Mouse (Mus musculus) spleen, adult 2 months (tissue): Measurements from ENCODE around the gene Fam25c. TPM values are rescaled to one million over a fixed set of nuclear protein-coding genes. Genes with fewer than 3 reads are reported as not detected.

Source experiments
- DNase-seq, 2 experiments: peaks; one replicate each; pipeline versions ENCODE4 v3.0.0 to v3.0.0-alpha.2; 2012 to 2021; ENCODE audit warnings: low spot score in 2 of 2, low read depth in 1 of 2
- H3K27ac ChIP-seq: fragments of 200-500 bp; 2 replicates; pipeline ENCODE4 v1.5.1; 2012; ENCODE audit warnings: low read length, inconsistent platforms; ENCODE audit not compliant: insufficient read depth
- H3K27me3 ChIP-seq: fragments of 200-500 bp; 2 replicates; pipeline ENCODE4 v1.6.1; 2012; ENCODE audit warnings: mild to moderate bottlenecking, moderate library complexity, low read length, inconsistent platforms; ENCODE audit not compliant: control insufficient read depth, insufficient read depth
- H3K36me3 ChIP-seq: fragments of 200-500 bp; 2 replicates; pipeline ENCODE4 v1.6.1; 2012; ENCODE audit warnings: mild to moderate bottlenecking, low read length, inconsistent platforms; ENCODE audit not compliant: control insufficient read depth, insufficient read depth
- H3K4me1 ChIP-seq: fragments of 200-500 bp; 2 replicates; pipeline ENCODE4 v1.6.1; 2011; ENCODE audit warnings: inconsistent platforms; ENCODE audit not compliant: control insufficient read depth, insufficient read depth, insufficient read length
- H3K4me3 ChIP-seq: fragments of 200-500 bp; 2 replicates; pipeline ENCODE4 v1.5.1; 2011; ENCODE audit warnings: mild to moderate bottlenecking, inconsistent platforms; ENCODE audit not compliant: insufficient read depth, insufficient read length; ENCODE audit errors: extremely low read depth
- CTCF ChIP-seq: fragments of 200-500 bp; IDR thresholded peaks from 2 replicates; pipeline ENCODE4 v1.5.1; 2011; ENCODE audit warnings: mild to moderate bottlenecking, inconsistent platforms; ENCODE audit not compliant: insufficient read depth, insufficient read length, insufficient replicate concordance; ENCODE audit errors: extremely low read depth
- POLR2A ChIP-seq: fragments of 200-500 bp; IDR thresholded peaks from 2 replicates; pipeline ENCODE4 v1.6.1; 2011; ENCODE audit warnings: low read depth, low read length, inconsistent platforms
- WGBS: fragments of 180-500 bp; shearing (Covaris S2); methylation state at CpG from one replicate; pipeline ENCODE4 v1.1.7; 2018; 5-methylcytosine and 5-hydroxymethylcytosine counted together
- polyA plus RNA-seq: library from polyadenylated mRNA; depleted of rRNA; stranded (reverse); fragments of >200 nt; gene quantifications from 2 replicates; pipeline ENCODE4 v1.2.3, GENCODE M21; 2012

Gene Fam25c
- polyA plus RNA-seq, 1 experiment = not detected

GRCm38 (mm10) chr14:34363490-34364253 lies 8.4 kb upstream of the Fam25c start:
- H3K27me3 ChIP-seq = 0 out of 2 replicates have a peak, but pooled peaks cover 3% of the 10 kb centered on the region
- H3K27ac ChIP-seq = 0 out of 2 replicates have a peak overlapping the region, but pooled peaks have one; percentile 26
- H3K36me3 ChIP-seq = no peaks in the 10 kb centered on the region
- 16% methylated on average over 32 of the region's 32 CpGs for WGBS
- H3K4me3 ChIP-seq = peak overlapping the region; percentile 36; the same call in 1 of the 2 replicates
- H3K4me1 ChIP-seq = no peaks in the 10 kb centered on the region
- TF ChIP-seq POLR2A (no peak), CTCF (no peak)
- no peak for DNase-seq

GRCm38 (mm10) chr14:34362726-34363445 lies 7.7 kb upstream of the Fam25c start:
- Histone ChIP-seq H3K36me3 (no peaks in the 10 kb centered on the region), H3K27ac (no peak overlapping the region), H3K4me3 (no peak overlapping the region), H3K4me1 (no peaks in the 10 kb centered on the region), H3K27me3 (0 out of 2 replicates have a peak, but pooled peaks cover 3% of the 10 kb centered on the region)
- peak; percentile 40; the same call in 1 of the 2 replicates for TF ChIP-seq CTCF
- no peak for TF ChIP-seq POLR2A
- 54% methylated on average over 18 of the region's 18 CpGs for WGBS
- DNase-seq = peak in 1 of 2 experiments; percentile 24

- 68% methylated on average over 4 of the region's 4 CpGs for WGBS
- no peak for DNase-seq
- 0 out of 2 replicates have a peak, but pooled peaks cover 3% of the 10 kb centered on the region for H3K27me3 ChIP-seq
- no peaks in the 10 kb centered on the region for H3K36me3 ChIP-seq
- TF ChIP-seq CTCF = no peak
- TF ChIP-seq POLR2A = no peak
- no peaks in the 10 kb centered on the region for H3K4me1 ChIP-seq
- no peak overlapping the region for H3K4me3 ChIP-seq
- H3K27ac ChIP-seq = no peak overlapping the region
These were observed 6.9 kb upstream of the Fam25c start for GRCm38 (mm10) chr14:34362135-34362534.

- H3K27me3 ChIP-seq = 0 out of 2 replicates have a peak, but pooled peaks cover 3% of the 10 kb centered on the region
- no peaks in the 10 kb centered on the region for H3K4me1 ChIP-seq
- H3K36me3 ChIP-seq = no peaks in the 10 kb centered on the region
- no peak for TF ChIP-seq CTCF
- no peak for TF ChIP-seq POLR2A
- no peak overlapping the region for H3K27ac ChIP-seq
- DNase-seq = no peak
- no peak overlapping the region for H3K4me3 ChIP-seq
- 75% methylated on average over 6 of the region's 6 CpGs for WGBS
These were observed 5.0 kb upstream of the Fam25c start for GRCm38 (mm10) chr14:34360251-34360650.

GRCm38 (mm10) chr14:34359676-34360244 lies 4.5 kb upstream of the Fam25c start:
- no peak for TF ChIP-seq CTCF
- no peak for TF ChIP-seq POLR2A
- no peak for DNase-seq
- no peaks in the 10 kb centered on the region for H3K36me3 ChIP-seq
- WGBS = 69% methylated on average over 5 of the region's 5 CpGs
- H3K4me1 ChIP-seq = no peaks in the 10 kb centered on the region
- no peak overlapping the region for H3K27ac ChIP-seq
- H3K27me3 ChIP-seq = 0 out of 2 replicates have a peak, but pooled peaks cover 3% of the 10 kb centered on the region
- no peak overlapping the region for H3K4me3 ChIP-seq

- no peak overlapping the region for H3K27ac ChIP-seq
- H3K4me1 ChIP-seq = no peaks in the 10 kb centered on the region
- H3K36me3 ChIP-seq = no peaks in the 10 kb centered on the region
- no peak overlapping the region for H3K4me3 ChIP-seq
- 77% methylated on average over 7 of the region's 7 CpGs for WGBS
- TF ChIP-seq POLR2A (no peak), CTCF (no peak)
- no peaks in the 10 kb centered on the region for H3K27me3 ChIP-seq
- DNase-seq = no peak
These were observed 2.6 kb upstream of the Fam25c start for GRCm38 (mm10) chr14:34357671-34358455.
